Mouse (Mus musculus) liver, embryonic 14.5 days (tissue): Measurements from ENCODE around the gene Urad.

ENCODE experiments used
- CTCF ChIP-seq: IDR thresholded peaks from 2 replicates; pipeline ENCODE4 v1.5.1; 2016; ENCODE audit warnings: antibody characterized with exemption, low read depth, control low read depth
- EP300 ChIP-seq: IDR thresholded peaks from 2 replicates; pipeline ENCODE4 v1.6.1; 2016; ENCODE audit warnings: antibody characterized with exemption, low read depth

DNA sequence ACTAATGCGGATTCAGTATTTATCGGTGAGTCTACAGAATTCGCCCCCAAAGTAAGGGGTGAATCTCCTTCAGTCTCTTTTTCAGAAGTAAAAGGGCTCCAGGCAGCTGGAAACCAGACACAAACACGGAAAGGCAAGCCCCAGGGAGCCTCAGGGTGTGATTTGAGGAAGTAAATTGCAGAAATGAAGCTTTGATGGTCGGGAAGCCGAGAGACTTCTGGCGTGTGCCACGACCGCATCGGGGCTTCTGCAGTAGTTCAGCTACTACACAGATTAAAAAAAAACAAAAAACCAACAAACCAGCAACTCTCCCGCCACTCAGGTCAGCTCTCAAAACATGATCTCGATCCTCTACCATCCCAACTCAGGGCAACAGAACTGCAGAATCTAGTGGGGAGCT lies 40.8 kb upstream of the Urad start:
- no peak for TF ChIP-seq CTCF
- no peak for TF ChIP-seq EP300
